Mouse (Mus musculus) lung, adult 2 months (tissue): Measurements from ENCODE around the gene Epha2.

Experiments
- CTCF ChIP-seq: fragments of 200-500 bp; IDR thresholded peaks from 2 replicates; pipeline ENCODE4 v1.5.1; 2011; ENCODE audit warnings: mild to moderate bottlenecking, low read length, control low read depth; ENCODE audit not compliant: insufficient read depth
- POLR2A ChIP-seq: fragments of 200-500 bp; IDR thresholded peaks from 2 replicates; pipeline ENCODE4 v1.6.1; 2011; ENCODE audit warnings: low read depth, mild to moderate bottlenecking, control low read depth, low read length, borderline replicate concordance; ENCODE audit errors: extremely low read depth

- TF ChIP-seq CTCF (no peak), POLR2A (no peak)
Observed at GRCm38 (mm10) chr4:141350015-141350414, 49.0 kb downstream of the Epha2 start.
